Mouse (Mus musculus): ENCODE measurements around the gene Camsap2.

Camsap2 gene

DNA sequence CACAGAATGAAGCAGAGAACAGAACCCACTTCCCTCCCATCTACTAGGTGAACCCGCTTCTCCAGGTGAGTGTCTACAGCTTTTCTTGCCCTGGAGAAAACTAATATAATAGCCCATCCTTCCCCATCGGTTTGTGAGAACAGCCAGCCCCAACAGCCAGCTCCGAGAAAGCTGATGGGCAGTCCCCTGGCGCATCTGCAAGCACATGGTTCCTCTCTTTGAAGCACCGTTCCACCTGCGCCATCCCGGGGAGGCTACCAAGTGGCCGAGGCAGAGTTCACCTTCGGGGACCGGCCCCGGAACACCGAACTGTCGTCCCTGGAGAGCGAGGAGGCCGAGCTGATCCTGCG, 86.4 kb downstream of the Camsap2 start:
- no peak for DNase-seq (ENCODE audit: low read depth, low spot score)

DNA sequence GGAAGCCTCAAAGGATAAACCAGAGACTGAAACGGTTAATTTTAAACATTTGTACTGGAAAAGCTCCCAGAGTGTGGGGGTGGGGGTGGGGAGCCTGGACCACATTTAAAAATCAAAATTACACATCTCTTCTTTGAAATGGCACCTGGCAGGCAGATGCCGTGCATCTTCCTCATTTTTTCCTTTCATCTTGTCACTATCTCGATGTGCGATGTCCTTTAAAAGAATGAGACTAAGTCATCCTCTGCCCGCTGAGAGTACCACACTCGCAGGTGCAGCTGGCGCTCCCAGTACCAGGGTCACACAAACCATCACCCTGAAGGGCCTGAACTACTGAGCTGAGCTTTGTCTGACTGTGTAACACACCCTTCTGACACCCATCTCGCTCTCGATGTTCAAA, 87.4 kb downstream of the Camsap2 start:
- no peak for DNase-seq (ENCODE audit: low read depth, low spot score)

DNA sequence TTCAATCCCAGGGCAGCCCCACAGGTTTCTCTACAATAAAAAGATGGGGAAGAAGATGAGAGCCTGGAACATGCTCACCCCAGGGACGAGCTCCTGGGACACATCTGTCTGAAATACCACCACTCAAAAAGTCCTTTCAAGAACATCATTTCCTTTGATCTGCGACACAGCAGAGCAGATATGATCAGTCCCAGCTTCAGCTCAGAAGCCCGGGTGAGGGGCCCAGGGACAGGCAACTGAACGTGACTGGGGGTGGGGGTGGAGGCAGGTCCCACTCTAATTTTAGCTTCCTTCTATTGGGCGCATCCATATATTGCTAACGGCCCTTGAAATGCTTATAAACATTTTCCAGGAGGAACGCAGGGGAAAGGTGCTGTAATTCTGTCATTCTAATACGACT, 90.2 kb downstream of the Camsap2 start:
- DNase-seq (ENCODE audit: low read depth, low spot score), result no peak

DNA sequence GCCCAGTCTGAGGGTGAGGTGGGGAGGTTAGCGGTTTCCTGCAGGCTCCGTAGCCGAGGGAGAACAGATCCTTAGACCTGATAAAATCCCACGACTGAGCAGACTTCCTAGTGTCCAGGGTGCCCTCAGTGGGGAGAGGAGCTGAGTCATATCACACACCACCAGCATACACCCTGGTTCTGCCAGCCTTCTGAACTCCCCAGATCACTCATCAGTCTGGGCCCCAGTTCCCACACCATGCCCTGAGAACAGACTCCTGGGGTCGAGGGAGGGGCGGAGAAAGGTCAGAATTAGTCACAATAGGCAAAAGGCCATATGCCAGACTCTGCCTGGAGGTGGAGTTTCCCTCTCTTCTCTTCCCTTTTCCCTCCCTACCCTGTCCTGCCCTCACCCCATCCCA, 90.7 kb downstream of the Camsap2 start:
- DNase-seq (ENCODE audit: low read depth, low spot score), result no peak

DNA sequence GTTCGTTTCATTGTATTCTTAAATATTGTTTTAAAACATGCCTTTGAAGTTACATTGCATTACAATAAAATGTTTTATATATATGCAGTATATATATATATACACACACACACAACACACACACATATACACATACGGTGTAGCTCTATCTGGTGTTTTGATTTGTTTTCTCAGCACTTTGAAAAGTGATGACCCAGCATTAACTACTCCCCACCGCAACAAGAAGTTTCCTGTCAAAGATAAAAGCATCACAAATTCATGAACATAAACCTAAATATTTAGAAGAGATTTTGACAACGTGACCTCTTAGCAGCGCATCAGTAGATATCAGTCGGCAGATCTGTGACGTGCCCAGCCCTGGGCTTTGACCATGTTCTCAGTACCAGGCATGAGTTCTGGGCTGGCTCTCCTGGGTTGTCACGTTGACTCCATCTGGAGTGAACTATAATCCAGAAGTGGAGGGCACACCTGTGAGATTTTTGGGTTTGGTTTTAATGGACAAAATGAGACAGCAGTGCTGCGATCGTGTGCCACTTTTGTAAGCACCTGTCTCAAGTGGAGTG, 91.3 kb downstream of the Camsap2 start:
- no peak for DNase-seq (ENCODE audit: low read depth, low spot score)

DNA sequence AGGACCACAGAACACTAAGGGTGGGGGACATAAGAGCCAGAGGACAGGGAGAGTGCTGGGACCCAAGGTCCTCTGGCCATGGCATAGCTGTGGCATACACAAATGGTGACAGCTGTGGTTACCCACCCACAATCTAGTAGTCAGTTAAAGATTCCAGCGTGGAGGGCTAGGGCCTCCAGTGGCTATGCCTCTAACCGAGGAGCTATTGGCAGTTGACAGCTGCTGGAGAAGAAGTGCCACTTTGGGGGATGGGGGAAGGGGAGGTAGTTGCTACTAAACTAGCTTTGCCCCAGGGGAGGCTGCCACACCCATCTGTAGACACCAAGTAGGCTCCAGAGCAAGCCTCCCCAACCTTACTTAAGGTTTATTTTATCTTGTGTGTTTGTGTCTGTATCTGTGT, 92.4 kb downstream of the Camsap2 start:
- DNase-seq (ENCODE audit: low read depth, low spot score), result no peak

DNA sequence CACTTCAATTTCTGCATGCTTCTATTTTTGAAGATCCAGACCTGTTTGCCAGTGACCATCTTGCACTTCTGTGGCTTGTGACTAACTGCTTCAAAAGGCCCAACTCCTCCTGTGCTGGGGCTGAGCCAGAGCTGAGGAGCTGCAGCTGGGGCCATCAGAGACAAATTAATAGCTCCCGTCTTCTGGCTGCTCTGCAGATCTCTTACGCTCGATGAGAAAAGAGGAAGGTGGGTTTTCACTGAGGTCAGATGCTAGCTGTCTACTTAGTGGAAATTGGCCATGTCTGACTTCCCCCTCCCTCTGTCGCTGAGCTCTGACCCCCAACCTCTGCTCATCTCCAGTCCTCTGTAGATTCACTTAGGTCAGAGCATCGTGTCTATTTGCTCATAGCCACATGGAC, 96.2 kb downstream of the Camsap2 start:
- DNase-seq (ENCODE audit: low read depth, low spot score), result no peak

DNA sequence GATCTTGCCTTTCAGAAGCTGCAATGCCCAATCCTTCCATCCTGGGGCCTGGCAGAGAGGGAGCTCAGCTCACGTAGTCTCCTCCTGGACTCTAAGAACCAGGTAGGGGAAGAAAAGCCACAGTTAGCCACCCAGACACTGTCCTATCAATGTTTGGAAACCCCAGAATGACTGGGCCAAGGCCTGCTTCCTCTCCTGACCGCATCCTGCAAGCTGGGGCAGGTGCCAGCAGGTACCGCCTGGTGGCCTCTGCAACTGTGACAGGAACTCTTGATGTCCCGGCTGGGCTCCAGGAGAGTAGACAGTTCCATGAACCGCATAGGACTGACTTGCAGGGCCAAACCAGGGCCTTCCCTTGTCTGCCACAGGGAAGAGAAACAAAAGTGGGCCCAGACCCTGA, 98.5 kb downstream of the Camsap2 start:
- DNase-seq (ENCODE audit: low read depth, low spot score), result no peak

DNA sequence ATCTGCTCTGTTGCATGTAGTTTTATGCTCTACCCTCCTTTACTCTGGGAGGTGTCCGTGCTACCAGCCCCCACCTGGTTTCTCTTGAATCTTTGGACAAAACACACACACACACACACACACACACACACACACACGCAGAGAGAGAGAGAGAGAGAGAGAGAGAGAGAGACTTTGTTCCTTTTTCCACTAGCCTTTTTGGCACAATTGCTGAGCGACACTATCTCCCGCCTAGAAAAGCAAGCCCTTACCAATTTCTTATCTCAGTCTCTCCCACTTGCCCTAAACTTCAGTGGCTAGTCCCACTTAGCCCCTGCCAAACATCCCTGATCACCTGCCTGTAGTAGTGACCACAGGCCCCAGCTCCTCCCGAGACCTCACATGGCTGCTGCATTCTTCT, 101.4 kb downstream of the Camsap2 start:
- no peak for DNase-seq (ENCODE audit: low read depth, low spot score)

DNA sequence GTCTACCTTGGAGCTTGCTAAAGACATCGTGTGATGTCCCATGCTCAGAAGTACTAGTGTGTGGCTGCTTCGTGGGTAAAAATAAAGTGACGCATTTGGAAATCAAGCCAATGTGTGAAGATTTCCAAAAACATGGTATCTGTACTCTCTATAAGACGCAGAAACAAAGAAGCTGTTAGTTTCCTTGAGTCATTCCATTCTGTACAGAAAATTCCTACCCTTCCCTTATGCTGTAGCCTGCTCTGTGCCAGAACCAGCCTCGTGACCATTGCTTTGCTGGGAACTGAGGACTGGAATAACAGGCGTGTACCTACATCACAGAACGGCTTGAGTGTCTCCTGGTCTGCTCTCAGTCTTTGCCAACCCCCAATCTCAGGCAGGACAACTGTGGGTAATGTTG, 104.1 kb downstream of the Camsap2 start:
- DNase-seq (ENCODE audit: low read depth, low spot score), result no peak

DNA sequence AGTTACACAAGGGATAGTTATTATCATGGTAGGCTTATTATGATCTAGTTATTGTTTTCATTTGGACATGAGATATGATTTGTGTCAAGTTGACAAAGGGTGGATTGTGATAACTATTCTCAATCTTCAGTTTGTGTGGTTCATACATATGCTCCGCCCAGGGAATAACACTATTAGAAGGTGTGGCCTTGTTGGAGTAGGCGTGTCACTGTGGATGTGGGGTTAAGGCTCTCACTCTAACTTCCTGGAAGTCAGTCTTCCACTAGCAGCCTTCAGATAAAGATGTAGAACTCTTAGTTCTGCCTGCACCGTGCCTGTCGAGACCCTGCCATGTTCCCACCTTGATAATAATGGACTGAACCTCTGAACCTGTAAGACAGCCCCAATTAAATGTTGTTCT, 107.4 kb downstream of the Camsap2 start:
- DNase-seq (ENCODE audit: low read depth, low spot score), result no peak

DNA sequence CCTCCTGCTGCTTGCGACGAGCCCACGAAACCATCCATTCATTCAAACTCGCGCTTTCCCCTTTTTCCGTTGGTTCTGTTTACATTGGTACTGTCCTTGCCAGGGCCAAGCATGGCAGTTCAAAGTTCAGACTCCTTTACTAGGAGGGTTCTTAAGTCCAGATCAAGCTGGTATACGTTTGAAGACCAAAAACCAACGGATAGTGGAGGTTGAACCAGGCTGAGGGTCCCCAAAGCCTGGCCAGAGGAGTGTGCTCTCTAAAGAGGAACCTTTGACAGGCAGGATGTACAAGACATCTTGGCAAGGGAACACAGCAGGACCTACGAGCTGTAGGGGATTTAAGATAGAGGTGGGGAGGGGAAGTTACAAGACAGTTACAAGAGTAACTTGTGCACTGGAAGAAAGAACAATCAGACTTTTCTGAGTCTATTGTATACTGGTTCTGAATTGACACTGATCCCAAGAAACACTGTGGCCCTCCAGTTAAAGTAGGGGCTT, 111.3 kb downstream of the Camsap2 start:
- DNase-seq (ENCODE audit: low read depth, low spot score), result no peak

DNA sequence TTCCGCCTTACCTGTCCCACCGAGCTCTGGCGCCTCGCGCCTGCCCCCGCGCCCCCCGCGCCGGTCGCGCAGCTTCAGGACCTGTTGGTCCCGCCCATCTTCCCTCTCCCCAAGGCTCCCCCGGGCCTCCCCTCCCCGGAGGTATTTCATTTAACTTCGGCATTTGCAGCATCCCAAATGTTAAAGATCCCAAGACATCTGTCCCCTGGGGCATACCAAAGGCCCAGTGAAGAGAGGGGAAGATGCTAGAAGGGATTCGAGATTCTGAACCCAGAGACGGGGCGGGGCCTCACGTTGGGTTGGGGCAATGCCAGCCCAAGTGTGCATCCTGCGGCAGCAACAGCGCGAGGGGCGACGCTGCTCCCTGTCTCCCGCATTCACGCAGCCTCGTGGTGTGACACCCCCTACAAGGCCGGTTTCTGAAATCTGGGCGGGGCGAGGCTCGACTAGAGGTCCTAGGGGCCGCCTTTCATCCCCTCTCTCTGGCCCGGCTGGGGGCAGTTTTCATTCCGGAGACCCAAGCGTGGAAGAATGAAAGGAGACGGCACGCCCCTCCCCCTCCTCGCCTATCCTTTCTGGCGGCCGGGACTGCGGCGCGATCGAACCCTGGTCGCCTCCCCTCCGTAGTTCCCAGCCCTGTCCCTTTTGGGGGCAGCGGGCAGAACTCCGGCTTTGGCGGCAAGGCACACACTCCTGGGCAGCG, 111.9 kb downstream of the Camsap2 start, which contains the start of gene Inava:
TSS of gene Inava (minus strand) at position 373 of the 703 bp plus-strand sequence.
- peak; percentile 86 for DNase-seq (ENCODE audit: low read depth, low spot score)

DNA sequence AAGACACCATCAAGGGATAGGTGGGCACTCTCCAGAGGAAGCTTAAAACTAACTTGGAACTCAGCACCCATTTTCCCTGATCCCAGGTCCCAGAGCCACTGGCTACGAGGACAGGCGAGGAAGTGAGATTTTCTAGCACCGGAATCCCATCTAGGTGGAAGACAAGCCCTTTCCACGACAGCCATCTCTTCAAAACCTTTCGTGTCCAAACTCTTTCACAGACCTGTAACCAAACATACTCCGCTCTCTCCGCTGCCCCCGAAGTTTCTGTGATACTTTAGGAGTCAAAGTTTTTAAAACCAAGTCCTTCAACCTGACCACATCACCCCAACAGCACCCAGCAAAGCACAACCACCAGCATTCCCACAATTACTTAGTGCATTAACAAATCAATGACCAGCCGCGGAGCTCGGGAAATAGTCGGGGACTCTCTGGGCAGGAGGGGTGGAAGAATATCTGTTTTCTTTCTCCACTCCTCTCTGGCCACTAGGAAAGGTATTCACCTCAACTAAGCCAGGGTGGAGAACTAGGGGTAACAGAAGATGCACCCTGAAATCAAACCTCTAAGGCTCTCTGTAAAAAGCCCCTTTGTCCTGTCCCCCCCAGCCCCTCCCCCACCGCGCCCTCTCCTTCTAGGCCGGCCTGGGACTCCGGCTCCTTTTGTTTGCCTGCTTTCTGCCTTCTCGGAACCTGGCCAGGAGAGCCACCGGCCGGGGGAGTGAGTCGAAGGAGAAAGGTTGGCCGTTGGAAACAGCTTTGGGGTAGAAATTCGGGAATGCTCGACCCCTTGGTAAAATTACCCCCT, 112.7 kb downstream of the Camsap2 start:
- no peak for DNase-seq (ENCODE audit: low read depth, low spot score)

DNA sequence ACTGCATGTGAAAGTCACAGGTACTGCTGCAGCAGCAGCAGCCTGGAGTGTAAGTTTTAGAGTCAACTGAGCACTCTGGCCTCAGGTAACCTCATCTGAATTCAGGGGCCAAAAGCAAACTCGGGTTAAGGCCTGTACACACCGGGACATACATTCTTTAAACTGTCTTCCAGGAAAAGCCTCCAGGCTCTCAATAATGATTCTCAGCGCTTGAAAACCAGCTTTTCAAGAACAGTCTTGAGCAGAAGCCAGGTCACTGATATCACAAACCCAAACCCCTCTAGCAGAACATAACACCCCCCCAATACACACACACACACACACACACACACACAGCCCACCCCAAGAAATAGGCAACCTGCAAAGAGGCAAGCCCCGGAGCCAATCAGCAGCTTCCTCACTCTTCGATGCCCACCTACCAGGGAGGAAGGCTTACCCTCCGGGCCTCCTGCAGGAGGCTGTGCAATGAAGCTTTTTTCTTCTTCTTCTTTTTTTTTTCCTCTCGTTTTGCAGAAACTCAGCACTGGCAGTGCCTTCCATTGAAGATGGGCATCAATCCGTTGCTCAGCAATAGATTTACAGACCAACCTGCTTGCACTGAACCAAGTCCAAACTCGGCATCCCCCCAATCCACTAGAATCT, 113.5 kb downstream of the Camsap2 start:
- no peak for DNase-seq (ENCODE audit: low read depth, low spot score)

DNA sequence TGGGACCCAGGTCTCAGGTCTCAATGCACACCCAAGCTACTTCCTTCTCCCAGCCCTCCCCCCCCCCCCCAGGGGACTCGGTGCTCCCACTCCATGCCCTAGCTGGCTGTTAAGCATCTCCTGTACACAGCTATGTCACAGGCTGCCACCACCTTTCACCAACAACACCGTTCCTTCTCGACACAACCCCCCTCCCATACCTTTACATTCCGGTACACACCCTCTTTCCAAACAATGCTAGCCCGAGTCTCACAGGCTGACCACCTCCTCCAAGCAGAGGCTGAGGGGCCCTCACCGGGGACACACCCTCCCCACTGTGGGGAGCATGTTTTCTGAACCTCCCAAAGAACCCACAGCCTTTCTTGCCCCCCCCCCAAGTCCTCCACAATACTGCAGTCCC, 114.3 kb downstream of the Camsap2 start:
- DNase-seq (ENCODE audit: low read depth, low spot score), result no peak

DNA sequence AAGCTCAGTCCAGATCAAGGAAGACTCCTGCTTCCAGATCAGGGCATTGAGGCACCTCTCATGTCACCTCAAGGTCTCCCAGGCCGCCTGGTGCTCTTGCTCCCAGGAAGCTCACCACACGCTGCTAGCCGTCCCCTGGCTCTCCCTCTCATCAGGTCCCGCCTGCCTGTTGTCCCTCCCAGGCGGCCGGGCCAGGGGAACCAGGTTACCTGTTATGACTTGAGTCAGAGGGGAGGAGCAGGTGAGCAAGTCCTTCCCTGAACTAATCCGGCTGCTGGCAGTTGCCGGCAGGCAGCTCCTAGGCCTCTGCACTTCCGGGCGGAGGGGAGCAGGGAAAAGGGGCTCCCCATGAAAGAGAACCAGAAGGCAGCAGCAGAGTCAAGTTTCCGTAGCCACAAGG, 115.7 kb downstream of the Camsap2 start:
- no peak for DNase-seq (ENCODE audit: low read depth, low spot score)

DNA sequence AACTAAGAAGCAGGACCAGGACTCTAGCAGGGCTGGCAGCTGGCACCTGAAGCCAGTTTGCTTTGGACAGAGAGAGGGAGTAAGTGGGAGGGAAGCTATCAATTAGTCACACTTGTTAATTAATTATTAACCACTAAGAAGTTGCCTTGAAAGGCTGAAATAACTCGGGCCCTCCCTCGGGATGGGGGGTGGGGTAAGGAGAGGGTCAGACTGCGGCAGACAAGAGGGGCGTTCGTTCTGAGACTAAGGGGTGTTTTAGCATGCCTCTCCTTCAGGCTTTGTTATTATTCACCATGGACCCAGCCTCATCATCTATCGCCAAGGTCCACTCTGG, 116.9 kb downstream of the Camsap2 start:
- DNase-seq (ENCODE audit: low read depth, low spot score), result no peak

DNA sequence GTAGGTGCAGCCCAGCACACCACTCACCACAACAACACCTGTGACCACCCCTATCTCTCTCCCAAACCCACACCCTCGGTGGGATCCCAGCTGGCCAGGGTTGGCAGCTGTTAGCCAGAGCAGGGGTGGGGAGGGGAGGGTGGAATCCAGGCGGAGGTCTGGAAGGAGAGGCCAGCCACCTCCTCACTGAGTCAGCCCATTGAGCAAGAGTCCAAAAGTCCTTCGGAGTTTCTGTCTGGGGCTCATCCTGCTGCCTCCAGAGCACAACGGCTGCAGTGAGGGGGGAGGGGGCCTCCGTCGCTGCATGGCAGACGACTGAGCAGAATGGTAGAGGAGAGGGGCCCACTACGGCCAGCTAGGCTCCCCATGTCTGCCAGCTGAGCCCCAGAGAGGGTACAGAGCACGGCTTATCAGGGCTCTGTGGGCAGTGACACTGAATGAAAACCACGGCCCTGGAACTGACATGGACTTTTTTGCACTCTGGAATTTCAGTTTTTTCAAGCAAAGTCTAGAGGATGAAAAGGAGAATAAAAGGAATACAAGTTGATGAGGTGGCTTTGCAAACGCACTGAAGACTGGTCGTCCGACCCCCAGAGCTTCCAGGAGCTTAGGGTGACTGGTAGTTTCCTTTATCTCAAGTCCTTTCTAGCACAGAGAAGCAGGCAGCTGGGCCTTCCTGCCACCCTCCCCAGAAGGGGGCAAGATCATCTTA, 117.4 kb downstream of the Camsap2 start:
- DNase-seq (ENCODE audit: low read depth, low spot score), result no peak

DNA sequence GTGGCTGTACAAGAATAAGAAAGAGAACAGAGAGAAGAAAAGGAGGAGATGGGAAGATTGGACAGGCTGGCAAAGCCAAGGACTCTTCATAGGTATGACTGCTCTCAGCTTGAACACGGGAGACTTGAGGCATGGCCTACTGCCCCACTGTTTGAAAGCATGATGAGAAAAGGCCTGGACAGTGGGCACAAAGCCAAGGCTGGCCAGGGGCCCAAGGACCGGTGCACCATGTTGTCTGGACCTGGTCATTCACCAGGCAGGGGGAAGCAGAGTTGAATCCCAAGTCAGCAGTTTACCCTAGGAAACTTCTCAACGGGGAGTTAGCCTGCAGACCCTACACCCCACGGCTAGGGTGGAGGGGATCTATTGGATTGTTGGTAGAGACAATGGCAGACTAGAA, 118.0 kb downstream of the Camsap2 start:
- DNase-seq (ENCODE audit: low read depth, low spot score), result no peak

DNA sequence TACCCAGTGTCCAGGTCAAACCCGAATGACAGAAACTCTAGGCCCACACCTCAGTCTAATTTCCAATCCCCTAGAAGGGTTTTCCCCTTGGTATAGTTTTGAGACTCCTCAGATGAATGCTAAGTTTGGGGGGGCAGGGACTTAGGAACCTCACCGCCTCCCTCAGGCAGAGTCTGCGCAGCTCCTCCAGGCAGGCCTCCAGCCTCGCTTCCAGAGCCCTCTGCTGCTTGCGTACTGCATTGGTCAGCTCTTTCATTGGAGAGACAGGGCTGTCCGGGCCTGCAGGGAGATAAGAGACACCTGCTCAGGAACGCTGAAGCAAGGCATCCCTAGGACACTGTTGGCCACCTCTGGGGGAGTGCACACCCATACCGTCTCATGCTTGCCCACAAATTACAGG, 119.3 kb downstream of the Camsap2 start:
- no peak for DNase-seq (ENCODE audit: low read depth, low spot score)

DNA sequence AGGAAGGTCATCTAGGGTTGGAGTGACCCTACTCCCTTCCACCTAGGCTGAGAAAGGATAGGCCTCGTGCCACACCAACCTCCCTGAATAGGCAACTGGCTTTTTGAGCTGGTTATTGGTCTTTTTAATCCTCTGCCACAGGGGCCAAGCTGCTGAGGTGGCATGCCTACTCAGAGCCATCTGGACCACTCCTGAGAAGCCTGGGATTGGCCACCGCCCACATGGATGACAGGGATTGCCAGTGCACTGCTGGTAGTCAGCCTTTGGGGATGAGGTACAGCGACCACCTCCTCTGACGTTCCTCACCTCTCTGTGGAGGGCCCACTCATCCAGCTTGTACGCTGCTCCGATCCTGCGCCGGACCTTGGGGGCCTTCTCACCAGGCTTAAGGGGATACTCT, 120.1 kb downstream of the Camsap2 start:
- no peak for DNase-seq (ENCODE audit: low read depth, low spot score)
